Mouse (Mus musculus) C2C12 (cell line): ENCODE data around the gene Nav2.

Source experiments
- CTCF ChIP-seq: IDR thresholded peaks from one replicate; pipeline ENCODE4 v1.5.1; 2011; ENCODE audit not compliant: control insufficient read depth, insufficient read depth, insufficient read length
- MYOG ChIP-seq: IDR thresholded peaks from one replicate; pipeline ENCODE4 v1.6.1; 2011; ENCODE audit not compliant: control insufficient read depth, insufficient read length; ENCODE audit errors: extremely low read depth
- USF1 ChIP-seq: IDR thresholded peaks from one replicate; pipeline ENCODE4 v1.6.1; 2011; ENCODE audit warnings: low read depth, mild to moderate bottlenecking, control low read depth, moderate library complexity

DNA sequence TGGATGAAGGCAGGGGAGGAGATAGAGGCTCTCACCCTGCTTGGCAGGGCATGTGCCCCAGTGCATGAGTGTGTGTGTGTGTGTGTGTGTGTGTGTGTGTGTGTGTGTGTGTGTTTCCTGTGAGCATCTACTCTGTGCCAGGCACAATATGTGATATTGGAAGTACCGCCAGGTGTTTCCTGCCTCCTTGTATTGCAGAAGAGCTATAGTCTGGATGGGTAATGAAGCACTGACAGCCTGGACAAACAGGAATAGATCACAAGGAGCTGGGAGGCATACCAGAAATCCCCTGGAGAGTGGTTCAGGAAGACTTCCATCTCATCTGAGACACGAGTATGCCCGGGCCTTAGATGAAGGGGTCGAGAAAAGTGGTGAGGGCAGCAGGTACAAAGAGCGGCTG lies 109.3 kb downstream of the Nav2 start:
- TF ChIP-seq CTCF (no peak), MYOG (no peak), USF1 (no peak)
